Mouse (Mus musculus) heart, adult 8-10 months (tissue): ENCODE data around the gene Itpkb. TPM values are rescaled to one million over a fixed set of nuclear protein-coding genes. Genes with fewer than 3 reads are reported as not detected.

Source experiments
- DNase-seq: peaks from one replicate; pipeline ENCODE4 v3.0.0; 2022; ENCODE audit warnings: low spot score
- total RNA-seq, 4 experiments: library from RNA; stranded (reverse); gene quantifications; 2 replicates each; pipeline ENCODE4 v1.2.4; 2022

The Itpkb gene
- total RNA-seq = 10 to 100 TPM; 40.9 to 59.4 (median 57.3) TPM

DNA sequence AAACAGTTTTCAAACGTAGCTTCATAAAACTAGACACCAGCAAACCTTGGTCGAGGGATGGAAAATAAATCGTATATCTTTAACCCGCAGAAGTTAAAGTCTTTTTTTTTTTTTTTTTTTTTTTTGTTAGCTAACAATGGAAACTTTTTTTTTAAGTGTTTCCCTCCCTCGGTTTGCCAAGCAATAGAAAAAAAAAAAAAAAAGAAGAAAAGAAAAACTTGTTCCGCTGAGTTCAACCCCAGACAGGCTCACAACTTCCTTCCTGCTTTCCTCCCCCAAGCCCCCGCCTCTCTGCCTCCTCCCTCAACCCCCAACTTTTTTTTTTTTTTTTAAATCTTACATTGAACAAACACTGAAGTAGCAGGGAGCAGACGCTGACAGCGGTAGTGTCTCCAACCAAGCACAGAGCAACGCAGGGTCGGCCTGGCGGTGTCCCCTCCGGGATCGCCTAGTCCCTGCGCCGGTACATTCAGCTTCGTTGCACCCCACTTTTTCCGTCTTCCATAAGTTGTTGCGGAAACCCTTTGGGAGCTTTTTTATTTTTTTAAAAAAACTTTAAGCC lies at the start of gene Itpkb:
Gene Itpkb (plus strand): TSS at position 341 of the 562 bp plus-strand sequence.
- DNase-seq = peak; percentile 86

DNA sequence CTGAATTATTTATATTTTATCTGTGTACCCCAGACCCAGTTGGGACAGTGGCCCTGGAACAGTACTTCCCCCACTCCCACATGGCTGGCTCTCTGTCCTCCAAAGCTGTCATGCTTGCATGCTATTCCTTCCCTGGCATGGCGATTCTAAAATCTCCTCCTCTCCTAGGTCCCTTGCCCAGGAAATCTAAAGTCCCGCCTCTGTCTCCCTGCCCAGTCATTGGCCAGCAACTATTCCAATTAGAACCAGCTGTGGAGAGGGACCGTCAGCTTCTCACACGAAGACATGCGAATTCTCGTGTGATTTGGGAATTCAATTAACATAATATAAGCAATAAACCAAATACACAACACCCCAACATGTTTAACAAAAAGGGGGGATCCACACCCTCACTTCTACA lies 47.7 kb upstream of the Itpkb start:
- DNase-seq = no peak

DNA sequence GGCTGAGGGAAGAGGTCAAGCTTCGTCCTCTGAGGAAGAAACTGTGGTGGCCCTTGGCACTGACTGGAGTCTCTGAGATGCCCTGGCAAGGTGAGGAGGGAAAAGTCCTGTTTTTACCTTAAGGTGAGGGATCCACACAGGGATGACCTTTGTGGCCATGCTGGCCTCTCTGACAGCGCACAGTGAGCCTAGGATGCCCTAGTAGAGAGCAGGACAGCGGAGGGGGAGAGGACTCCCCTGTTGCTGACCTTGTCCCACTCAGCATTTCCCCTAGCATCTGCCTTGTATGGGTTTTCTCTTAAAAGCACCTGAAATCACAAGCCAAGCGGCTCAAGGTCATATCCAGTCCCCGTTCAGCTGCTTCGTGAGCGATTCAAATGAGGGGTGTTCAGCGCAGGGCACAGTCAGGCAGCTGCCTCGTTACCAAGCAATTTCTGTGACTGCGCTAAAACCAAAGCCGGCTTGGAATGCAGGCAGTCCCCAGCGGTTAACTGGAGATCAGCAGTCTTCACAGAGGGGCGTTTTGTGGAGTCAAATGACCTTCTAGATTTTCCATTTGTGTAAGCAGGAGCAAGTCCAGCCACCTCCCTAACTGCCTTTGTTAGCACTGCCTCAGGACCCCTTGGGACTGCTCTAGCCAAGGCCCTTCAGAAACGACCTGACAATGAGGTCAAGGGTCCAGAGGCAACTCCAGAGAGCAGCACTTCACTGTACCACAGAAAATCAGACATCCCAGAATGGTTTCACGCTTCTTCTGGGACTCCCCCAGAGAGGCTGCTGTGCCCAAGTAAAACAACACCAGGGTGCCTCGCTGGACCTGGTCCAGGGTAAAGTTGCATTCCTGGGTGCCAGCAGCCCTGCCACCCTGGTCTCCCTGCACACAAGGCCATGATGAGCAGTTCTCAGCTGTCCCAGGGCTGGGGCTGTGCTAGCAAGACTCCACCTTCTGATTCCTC lies 46.2 kb upstream of the Itpkb start:
- DNase-seq = no peak

DNA sequence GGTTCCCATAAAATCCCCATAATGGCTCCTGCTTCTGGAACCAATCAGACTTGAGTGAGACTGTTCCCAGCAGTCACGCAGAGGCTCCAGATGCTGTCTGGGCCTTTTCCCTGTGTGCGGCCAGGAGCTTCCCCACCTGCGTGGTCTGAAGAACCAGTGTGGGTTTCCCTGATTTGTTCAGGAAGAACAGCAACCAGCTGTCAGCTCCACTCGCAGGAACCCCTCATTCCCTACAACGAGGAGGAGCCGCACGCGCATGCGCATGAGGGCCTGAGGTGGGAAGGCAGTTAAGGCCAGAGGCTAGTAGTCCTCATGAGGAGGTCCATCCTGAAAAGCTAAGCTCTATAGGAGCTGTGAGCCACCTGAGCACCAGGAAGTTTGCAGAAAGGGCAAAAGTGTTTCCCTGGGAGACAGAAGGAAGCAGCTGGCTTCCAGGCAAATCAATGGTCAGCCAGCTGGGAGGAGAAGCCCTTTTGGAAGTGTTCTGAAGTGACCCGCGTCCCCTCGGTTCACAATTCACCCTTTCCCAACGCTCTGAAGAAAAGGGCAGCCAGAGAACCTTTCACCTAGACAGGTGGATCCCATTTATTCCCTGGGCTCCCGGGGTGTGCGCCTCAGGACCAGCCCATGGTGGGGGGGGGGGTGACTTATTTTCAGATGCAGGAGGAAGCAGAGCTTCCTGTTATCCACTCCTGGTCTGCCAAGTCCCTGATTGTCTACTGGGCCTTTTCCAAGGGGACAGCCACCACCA lies 44.0 kb upstream of the Itpkb start:
- DNase-seq = peak; percentile 62

DNA sequence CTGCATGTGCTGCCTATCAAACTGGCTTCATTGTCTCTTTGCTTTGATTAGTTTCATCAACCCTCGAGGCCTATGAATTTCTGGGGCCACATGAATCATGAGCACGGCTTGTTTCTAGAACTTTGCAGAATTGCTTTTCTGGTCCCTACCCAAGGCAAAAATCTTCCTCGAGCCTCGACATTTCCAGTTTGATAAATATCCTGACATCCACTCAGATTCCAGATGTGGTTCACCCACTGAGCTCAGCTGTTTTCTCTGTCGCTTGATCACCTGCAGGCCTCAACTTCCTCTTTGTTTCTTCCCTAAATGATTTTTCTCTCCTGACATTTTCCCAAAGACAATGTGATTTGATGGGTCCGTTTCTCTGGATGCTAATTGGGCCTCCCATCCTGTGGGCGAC lies 42.1 kb upstream of the Itpkb start:
- DNase-seq = no peak

DNA sequence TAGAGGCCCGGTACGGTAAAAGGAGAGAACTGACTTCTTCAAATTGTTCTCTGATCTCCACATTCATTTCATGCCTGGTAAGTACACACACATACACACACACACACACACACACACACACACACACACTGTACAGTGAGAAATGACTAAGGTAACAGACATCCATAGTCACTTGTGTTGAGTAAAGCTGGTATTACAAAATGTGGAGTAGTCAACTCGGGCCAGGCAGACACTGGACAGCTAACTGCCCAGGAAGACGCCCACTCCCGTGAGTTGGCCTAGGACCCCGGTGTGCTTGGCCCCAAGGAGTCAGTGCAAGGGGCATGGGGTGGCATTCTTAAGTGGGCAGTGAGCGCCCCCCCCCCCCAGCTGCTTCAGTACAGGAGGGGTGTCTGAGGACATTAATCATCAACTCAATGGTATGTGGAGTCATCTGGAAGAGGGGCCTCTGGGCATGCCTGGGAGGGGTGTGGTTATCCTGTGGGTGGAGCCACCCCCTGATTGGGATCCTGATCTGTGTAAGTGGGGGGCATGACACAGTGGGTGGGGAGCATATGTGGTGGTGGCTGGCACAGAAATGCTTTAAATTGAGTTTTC lies 41.3 kb upstream of the Itpkb start:
- no peak for DNase-seq

DNA sequence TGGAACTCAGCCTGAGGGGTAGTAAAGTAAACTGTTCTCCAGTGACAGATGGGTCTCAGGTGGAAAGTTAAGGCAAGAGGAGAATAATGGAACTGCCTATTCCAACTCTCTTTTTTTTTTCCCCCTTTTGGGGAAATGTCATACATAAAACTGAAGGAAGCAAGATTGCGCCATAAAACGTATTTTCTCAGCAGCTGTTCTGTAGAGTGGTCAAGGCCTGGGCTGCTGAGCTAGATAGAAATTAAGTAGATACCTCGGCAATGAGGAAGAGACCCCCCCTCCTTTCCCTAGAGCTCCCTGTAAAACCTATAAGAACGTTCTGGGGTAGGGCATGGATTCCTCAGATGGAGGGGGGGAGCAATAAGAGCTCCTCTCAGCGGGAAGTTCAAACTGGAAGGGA lies 40.5 kb upstream of the Itpkb start:
- DNase-seq = no peak

DNA sequence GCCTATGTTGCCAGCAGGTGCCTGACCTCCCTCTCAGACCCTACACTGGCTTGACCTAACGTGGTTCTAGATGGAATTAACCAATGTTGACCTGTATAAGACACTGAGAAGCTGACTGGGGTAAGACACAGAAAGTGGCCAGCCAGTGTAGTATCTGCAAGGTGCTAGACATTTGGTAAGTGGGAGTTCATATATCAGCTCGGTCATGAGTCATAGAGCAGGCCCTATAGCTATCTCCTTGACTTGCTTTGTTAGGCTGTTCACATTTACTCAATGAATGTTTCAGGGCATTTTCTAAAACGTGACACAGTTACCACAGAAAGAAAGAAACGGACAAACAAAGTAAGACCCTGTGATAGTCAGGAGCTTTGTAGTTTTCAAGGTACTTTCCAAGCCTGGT lies 39.9 kb upstream of the Itpkb start:
- no peak for DNase-seq

DNA sequence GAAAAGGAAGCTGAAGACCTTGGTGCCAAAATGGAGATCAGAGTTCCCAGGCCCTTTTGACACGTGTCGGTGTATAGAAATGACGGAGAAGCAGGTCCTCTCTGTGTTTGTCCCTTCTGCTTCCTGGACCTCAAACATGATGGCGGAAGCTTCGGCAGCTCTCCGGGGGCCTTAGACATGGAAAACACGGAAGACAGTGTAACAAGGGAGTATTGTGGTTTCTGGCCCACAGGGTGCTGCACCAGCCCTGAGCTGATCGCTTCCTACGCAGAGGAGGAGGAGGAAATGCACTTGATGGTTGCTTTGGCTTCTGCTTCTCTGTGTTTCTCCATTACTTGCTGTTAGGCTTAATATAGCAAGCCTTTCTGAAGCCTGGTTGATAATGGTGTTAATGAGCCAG lies 34.2 kb upstream of the Itpkb start:
- DNase-seq = peak; percentile 63

DNA sequence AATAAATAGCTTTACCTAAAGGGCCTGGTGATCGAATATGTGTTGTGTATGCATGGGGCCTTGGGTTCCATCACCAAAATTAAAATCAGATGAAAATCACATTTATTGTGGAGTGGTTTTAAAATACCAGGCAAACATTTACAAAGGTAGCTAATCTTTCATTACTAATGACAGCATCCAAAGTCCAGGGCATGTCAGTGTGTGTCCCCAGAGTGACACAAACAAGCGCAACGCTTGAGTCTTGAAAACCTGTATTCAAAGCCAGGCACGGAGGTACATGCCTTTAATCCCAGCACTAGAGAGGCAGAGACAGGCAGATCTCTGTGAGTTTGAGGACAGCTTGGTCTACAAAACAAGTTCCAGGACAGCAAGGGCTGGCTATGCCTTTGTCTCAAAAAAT lies 30.6 kb upstream of the Itpkb start:
- DNase-seq = no peak

DNA sequence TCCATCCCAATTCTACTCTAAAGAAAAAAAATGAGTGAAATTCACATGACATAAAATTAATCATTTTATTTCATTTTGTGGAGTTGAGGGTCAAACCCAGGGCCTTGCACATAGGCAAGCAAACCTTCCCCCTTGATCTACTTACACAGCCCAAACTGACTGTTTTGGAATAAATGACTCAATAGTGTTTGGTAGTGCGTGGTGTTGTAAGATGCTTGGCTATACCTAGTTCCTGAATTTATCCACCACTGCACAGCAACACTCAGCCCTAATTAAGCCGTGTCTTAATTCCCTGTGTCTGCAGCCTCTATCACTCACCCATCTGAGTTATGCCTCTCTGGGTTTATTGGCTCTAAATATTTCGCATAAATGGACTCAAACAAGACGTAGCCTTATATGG lies 30.0 kb upstream of the Itpkb start:
- no peak for DNase-seq

DNA sequence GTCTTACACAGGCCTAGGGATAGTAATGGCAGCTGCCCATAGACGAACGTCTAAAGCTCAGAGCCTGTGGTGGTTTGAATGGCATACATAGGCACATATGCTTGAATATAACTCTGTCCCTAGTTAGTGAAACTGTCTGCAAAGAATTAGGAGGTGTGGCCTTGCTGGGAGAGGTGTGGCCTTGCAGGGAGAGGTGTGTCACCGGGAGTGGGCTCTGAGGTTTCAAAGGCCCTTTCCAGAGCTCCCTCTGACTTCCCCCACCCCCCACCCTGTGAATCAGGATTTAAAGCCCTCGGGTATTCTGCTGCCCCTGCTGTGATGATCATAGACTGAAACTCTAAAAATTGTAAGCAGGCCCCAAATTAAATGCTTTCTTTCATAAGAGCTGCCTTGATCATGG lies 29.3 kb upstream of the Itpkb start:
- DNase-seq = no peak

DNA sequence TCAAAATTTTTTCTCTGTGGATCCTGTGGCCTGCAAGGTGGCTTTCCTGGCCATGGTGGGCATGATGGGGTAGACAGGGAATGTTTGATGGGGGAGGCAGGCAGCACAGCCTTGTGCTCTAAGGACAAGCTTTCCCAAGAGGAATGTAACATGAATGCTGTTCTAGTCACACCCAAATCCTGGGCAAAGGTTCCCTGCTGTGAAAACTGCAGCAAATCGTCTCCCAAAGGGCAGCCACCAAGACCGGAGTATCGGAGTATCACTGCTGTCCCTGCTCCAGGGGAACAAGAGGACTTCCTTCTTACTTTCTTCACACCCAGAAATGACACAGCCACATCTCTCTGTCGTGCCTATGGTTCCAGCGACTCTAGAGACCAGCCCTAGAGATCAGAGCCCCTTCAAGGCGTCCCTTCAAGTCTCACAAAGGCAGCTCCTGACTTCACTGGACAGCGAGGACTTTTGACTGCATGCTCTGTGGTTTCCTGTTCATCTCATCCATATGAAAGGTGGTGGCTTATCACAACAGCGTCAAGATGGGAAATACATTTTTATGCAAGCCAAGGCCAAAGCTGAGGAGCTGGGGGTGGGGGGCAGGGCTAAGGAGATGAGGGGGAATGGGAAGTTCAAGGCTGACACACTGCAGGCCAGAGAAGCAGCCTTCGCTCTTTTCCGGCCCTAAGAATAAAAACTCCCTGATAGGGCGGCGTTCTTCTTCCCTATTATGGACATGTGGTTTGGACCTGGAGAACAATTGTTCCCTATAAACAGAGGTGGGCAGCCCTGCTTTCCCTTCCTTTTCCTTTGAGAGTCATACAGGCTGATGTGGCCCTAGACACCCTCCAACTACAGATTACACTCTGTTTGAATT lies 27.8 kb upstream of the Itpkb start:
- peak; percentile 78 for DNase-seq

DNA sequence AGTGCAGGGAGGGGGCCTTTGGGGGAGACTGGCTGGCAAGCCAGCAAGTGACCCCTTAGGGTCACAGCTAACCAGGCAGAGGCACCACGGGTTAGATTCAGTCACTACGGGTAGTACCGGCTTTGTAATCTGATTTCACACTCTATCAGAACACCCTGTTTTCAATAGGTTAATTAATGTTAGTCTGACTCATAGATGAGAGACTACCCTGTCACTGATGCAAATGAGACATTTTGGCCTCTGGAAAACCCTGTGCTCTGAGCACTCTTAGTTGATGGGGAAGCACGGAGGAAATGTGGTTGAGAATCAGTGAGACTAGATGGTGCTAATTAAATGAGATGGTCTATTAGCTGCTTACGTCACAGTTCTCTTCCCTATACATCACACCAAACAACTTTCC lies 26.7 kb upstream of the Itpkb start:
- no peak for DNase-seq

DNA sequence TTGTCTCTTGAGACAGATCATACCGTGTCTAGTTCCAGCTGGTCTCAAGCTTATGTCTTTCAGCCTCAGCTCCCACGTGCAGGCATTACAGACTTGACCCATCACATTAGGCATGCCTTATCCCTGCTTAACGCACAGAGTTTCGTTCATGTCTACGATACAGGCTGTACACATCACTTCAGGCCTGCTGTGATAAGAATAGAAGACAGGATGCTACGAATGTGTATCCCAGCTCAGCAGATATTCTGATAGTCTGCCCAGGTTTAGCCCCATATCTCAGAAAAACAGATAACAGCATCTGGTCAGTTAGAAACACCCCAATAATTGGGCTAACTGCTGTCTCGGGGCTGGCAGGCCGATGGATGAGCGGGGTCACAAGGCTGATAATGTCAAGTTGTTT lies 23.4 kb upstream of the Itpkb start:
- DNase-seq = no peak

DNA sequence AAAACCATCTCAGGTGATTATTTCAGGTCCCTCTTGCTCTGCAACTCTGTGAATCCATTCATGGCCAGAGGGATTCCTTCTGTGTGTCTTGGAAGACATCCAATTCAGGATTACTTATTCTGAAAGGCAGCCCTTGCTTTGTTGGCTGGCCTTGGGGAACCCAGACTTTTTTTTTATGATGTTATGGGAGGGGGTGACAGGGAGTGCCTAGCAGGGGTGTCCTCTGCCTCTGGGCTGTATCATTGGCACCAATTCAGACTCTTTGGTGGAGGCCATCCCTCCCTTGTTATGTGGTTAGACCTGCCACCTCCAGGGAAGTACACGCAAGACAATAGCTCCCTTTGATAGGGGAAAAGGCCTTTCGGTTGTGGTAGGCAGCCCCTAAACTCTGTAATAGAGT lies 22.6 kb upstream of the Itpkb start:
- DNase-seq = no peak

DNA sequence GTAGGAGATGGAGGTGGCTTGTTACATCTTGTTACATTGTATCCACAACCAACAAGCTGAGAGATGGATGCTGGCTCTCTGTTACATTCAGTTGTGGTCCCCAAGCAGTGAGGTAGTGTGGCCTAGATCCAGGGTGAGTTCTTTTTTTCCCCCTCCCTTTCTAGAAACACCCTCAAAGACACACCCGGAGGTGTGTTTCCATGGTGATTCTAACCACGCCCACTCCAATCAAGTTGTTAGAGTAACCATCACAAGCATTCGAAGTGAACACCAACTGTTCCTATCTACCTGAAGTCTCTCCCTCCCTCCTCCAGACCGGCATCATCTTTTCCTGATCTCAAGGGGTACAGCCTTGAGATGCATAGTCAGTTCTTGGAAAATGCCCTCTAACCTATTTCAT lies 21.4 kb upstream of the Itpkb start:
- DNase-seq = no peak

DNA sequence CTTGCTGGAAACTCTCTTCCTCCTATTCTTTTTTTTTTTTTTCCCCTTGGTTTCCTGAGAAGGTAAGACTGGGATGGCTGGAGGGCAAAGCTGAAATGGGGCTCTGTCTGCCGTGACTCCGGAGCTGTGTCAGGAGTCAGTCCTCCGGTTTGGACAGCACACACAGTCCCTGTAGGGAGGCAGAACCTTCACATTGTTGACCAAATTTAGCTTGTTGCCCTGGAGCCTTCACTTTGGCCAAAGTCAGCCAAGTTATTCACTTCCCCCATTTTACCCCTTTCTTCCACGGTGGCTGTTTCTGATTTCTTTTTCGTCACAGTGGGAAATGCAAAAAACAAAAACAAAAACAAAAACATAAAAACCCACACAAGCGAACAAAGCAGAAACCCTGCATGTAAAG lies 18.0 kb upstream of the Itpkb start:
- DNase-seq = no peak

DNA sequence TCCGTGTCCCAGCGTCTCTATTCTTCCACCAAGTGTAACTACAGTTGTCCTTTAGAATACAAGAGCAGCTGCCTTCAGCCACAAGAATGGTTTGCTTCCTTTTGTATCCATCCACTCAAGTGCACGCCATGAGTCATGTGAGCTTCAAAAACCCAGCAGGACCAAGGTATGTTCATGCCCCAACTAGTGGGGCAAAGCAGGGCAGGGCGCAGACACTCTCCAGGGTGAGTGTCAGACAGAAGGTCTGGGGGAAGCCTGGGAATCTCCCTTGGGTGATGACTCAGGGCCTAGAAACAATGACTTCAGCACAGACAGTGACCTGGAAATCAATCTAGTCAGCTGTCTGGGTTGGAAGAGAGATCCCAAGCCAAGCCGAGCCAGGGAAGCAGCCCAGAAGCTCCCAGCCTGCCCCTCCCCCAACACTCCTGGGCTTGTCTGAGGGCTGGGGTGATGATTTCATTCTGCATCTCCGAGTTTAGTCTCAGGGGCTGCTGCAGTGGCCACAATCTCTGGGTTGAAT lies 17.4 kb upstream of the Itpkb start:
- DNase-seq = peak; percentile 78

DNA sequence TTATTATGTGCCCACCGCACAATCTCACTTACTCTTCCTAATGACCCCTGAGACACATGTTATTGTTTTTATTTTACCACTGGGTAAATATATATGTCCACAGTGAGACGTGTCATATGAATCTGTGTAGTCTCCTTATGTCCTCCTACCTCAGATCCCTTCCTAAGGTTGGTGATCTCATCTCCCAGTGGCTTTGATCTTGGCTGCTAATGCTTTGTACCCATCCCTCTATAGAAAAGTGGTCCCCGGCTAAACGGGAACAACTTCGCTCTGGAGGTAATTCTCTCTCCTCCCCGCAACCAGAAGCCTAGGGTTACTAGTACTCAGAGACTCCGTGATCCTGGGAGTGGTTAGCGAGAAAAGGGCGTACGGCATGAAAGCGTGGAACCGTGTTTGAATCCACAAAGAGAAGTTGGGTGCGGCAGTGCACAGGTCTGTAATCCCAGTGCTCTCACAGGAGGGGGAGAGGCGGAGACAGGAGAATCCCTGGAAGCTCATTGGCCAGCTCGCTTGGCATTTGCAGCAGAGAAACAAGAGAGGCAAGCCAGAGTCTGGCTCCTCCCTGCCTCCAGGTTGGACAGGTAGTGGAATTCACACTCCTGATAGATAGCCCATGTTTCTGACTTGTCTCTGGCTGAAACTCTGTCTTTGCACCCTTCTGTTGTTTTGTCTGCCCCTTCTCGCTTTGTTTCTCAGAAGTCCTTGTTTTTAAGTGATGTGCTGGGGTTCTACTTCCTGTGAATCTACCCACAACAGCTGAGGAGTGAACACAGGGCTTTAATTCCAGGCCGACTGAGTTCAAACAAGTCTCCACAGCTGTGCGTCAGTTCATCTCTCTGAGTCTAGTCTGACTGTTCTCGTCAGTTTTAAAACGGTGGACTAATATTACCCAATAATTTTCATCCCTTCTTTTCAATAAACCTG lies 16.5 kb upstream of the Itpkb start:
- DNase-seq = no peak
